Mouse (Mus musculus) liver, adult 2 months (tissue): Measurements from ENCODE around the gene Csmd2. TPM values are rescaled to one million over a fixed set of nuclear protein-coding genes. Genes with fewer than 3 reads are reported as not detected.
A peak's percentile ranks its signal among the peaks of the same experiment; 100 is the strongest.

Source experiments
- DNase-seq: peaks from one replicate; pipeline ENCODE4 v3.0.0-alpha.2; 2011; ENCODE audit warnings: low read depth, low spot score; ENCODE audit errors: extremely low read depth
- H3K27ac ChIP-seq: fragments of 200-500 bp; replicated peaks from 2 replicates; pipeline ENCODE4 v1.5.1; 2012; ENCODE audit warnings: low read depth, mild to moderate bottlenecking, control low read depth, inconsistent platforms, low read length; ENCODE audit not compliant: insufficient read depth
- H3K27me3 ChIP-seq: fragments of 200-500 bp; 2 replicates; pipeline ENCODE4 v1.6.1; 2012; ENCODE audit warnings: mild to moderate bottlenecking, moderate library complexity, low read length, inconsistent platforms; ENCODE audit not compliant: control insufficient read depth, insufficient read depth
- H3K36me3 ChIP-seq: fragments of 200-500 bp; 2 replicates; pipeline ENCODE4 v1.6.1; 2012; ENCODE audit warnings: low read length, inconsistent platforms; ENCODE audit not compliant: control insufficient read depth, insufficient read depth
- H3K4me1 ChIP-seq: fragments of 200-500 bp; 2 replicates; pipeline ENCODE4 v1.6.1; 2011; ENCODE audit warnings: low read length; ENCODE audit not compliant: control insufficient read depth, insufficient read depth
- H3K4me3 ChIP-seq: fragments of 200-500 bp; 2 replicates; pipeline ENCODE4 v1.5.1; 2011; ENCODE audit warnings: low read depth, mild to moderate bottlenecking, control low read depth, low read length, moderate library complexity; ENCODE audit not compliant: insufficient read depth
- H3K79me2 ChIP-seq: fragments of 200-500 bp; 2 replicates; pipeline ENCODE4 v1.6.1; 2012; ENCODE audit warnings: inconsistent platforms, mild to moderate bottlenecking, low read length, moderate library complexity; ENCODE audit not compliant: control insufficient read depth, insufficient read depth
- H3K9ac ChIP-seq: fragments of 200-500 bp; 2 replicates; pipeline ENCODE4 v1.6.1; 2012; ENCODE audit warnings: low read depth, mild to moderate bottlenecking, control low read depth, inconsistent platforms, low read length
- CTCF ChIP-seq: fragments of 200-500 bp; IDR thresholded peaks from 2 replicates; pipeline ENCODE4 v1.5.1; 2011; ENCODE audit warnings: low read depth, low read length, control low read depth
- POLR2A ChIP-seq: fragments of 200-500 bp; IDR thresholded peaks from 2 replicates; pipeline ENCODE4 v1.6.1; 2011; ENCODE audit warnings: low read length, control low read depth; ENCODE audit not compliant: insufficient read depth; ENCODE audit errors: extremely low read depth
- WGBS: fragments of 180-500 bp; shearing (Covaris S2); methylation state at CpG from one replicate; pipeline ENCODE4 v1.1.7; 2018; 5-methylcytosine and 5-hydroxymethylcytosine counted together
- polyA plus RNA-seq: library from polyadenylated mRNA; depleted of rRNA; stranded (reverse); fragments of >200 nt; gene quantifications from 2 replicates; pipeline ENCODE4 v1.2.3, GENCODE M21; 2012
- total RNA-seq: library from RNA; depleted of rRNA; stranded (reverse); fragments of >200 nt; gene quantifications from 2 replicates; pipeline ENCODE4 v1.2.3, GENCODE M21; 2014

Csmd2 gene
- total and polyA plus RNA-seq, 2 experiments, result not detected

DNA sequence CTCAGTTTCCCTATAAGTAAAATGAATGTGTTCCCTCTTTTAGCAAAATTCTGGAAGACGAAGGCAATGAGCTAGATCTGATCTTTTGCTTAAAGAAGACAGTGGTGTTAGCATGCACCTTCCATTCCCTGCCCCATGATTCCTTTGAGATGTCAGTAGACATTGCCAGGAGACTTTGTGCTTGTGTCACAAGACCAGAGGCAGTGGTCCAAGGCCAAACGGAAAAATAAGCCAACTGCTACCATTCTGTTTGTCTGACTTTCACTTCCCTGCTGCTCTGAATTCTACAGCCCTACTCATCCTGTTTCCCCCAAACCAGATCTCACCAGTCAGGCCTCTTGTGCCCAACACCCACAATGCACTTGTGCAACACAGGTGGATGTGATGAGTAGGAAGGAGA is 427.1 kb downstream of the Csmd2 start:
- H3K36me3 ChIP-seq, result no peaks in the 10 kb centered on the region
- H3K27ac ChIP-seq, result no peak overlapping the region
- H3K9ac ChIP-seq, result no peak overlapping the region
- H3K79me2 ChIP-seq, result no peaks in the 10 kb centered on the region
- WGBS, result 66% methylated on average over 2 of the region's 2 CpGs
- no peaks in the 10 kb centered on the region for H3K4me1 ChIP-seq
- no peak overlapping the region for H3K4me3 ChIP-seq
- peak; percentile 4 for DNase-seq
- no peak for TF ChIP-seq CTCF
- no peak for TF ChIP-seq POLR2A
- H3K27me3 ChIP-seq, result no peaks in the 10 kb centered on the region

DNA sequence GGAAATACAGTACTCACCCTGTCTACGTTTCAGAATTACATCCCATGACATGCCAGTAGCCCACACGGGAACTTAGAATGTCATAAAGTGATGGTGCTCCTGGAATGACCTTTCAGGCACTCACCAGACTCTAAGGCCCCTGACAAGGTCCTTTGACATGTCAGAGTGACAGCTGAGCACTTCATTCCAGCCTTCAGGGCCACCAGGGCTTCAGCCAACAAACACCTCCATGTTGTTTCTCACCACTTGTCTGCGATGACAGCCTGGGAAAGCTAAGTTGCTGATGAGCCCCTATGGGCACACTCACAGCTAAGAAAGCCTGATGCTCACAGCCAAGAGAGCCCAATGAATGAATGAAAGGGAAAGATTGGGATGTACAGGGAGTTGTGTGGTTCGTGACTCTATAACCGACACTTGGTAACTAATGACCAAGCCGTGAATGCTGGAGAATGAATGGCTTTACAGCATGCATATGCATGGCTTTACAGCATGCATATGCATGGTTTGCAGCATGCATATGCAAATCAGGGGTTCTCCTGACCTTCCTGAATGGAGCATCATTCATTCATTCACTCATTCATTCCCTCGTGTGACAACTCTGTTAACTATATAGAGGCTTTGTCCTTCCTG is 432.4 kb downstream of the Csmd2 start:
- no peaks in the 10 kb centered on the region for H3K4me1 ChIP-seq
- no peaks in the 10 kb centered on the region for H3K27me3 ChIP-seq
- H3K36me3 ChIP-seq, result no peaks in the 10 kb centered on the region
- DNase-seq, result no peak
- no peaks in the 10 kb centered on the region for H3K79me2 ChIP-seq
- no peak overlapping the region for H3K27ac ChIP-seq
- H3K4me3 ChIP-seq, result no peak overlapping the region
- 81% methylated on average over 7 of the region's 7 CpGs for WGBS
- no peak overlapping the region for H3K9ac ChIP-seq
- no peak for TF ChIP-seq POLR2A
- TF ChIP-seq CTCF, result no peak

DNA sequence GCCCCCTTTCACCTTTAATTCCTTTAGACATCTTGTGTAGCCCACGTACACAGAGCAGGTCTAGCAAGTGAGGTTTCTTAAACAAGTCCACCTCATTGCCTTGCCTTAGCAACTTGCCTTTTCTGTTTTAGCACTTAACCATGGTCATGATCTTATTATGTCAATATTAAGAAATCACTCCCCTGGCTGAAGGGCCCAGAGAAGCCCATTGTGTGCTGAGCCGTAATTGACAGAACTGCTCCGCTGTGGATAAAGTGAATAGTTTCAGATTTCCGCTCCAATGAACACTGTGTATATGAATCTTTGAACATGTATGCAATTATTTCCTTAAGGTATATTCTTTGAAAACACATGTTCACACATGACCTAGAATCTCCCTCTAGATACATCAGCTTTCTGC is 434.8 kb downstream of the Csmd2 start:
- Histone ChIP-seq H3K36me3 (no peaks in the 10 kb centered on the region), H3K4me3 (no peak overlapping the region), H3K27me3 (no peaks in the 10 kb centered on the region), H3K27ac (no peak overlapping the region), H3K4me1 (no peaks in the 10 kb centered on the region), H3K9ac (no peak overlapping the region), H3K79me2 (no peaks in the 10 kb centered on the region)
- TF ChIP-seq CTCF (no peak), POLR2A (no peak)
- WGBS, result 83% methylated on average over 4 of the region's 4 CpGs
- DNase-seq, result no peak

DNA sequence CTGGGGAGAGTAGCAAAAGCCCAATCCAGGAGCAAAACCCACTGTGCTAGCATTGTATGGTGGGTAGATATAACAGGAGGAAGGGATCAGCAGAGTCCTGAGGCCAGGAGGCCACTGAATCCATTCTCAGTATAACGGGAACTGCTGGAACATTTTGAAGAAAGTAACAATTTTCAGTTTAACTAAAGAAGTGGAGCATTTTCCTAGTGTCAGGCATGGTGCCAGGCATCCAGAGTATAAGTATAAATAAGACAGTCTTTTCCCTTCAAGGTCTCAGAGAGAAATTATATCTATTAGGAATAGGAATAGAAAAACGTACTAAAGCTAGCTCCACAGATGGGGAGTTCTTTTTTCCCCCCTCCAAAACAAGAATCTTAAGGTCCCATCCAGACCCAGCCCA is 437.7 kb downstream of the Csmd2 start:
- WGBS, result 73% methylated on average over 2 of the region's 2 CpGs
- H3K4me3 ChIP-seq, result no peak overlapping the region

DNA sequence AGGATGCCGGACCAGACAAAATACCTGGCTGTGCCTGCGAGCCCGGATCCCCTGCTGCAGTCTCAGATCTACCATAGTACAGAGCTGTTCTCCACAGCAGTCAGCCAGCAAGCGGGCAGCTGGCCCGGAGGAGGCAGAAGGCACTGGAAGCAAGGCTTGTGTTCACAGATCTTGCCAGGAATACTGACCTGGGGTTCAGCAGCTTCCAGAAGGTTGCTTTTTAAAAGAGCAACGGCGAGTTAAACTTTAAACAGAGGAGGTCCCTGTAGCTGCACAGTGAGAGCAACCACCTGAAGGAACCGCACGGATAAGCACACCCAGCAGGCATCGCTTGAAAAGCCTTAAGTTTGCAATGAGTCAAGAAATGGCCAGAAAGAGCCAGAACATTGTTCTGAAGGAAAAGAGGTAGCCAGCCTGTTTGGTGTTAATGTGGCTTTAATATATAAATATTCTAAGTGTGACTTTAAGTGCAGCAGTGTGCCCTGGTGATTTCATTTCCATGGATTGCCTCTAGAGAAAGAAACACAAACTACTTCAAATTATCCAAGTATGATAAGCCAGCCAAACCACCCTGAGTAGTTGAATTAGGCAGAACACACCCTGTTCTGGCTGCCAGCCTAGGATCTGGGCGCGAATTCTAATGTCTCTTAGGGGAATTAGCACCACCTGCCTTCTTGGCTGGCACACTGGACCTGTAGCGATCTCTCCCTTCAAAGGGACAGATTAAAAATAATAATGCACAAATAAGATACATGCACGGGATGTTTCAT is 439.8 kb downstream of the Csmd2 start:
- Histone ChIP-seq H3K4me3 (no peak overlapping the region), H3K9ac (no peak overlapping the region), H3K4me1 (no peaks in the 10 kb centered on the region), H3K27me3 (no peaks in the 10 kb centered on the region), H3K79me2 (no peaks in the 10 kb centered on the region), H3K36me3 (no peaks in the 10 kb centered on the region), H3K27ac (no peak overlapping the region)
- WGBS, result 73% methylated on average over 14 of the region's 14 CpGs
- TF ChIP-seq CTCF (no peak), POLR2A (no peak)
- DNase-seq, result peak; percentile 45

More for the DNA sequence above, 437.7 kb downstream of the Csmd2 start:
- Histone ChIP-seq H3K4me1 (no peaks in the 10 kb centered on the region), H3K27me3 (no peaks in the 10 kb centered on the region), H3K79me2 (no peaks in the 10 kb centered on the region), H3K36me3 (no peaks in the 10 kb centered on the region), H3K27ac (no peak overlapping the region), H3K9ac (no peak overlapping the region)
- DNase-seq, result no peak
- TF ChIP-seq POLR2A, result no peak
- no peak for TF ChIP-seq CTCF
